In genomic region chr16:77593828-77594421, GRCm38 (mm10) we compare ENCODE assay signal across 8 mouse cellular contexts. TPM values are rescaled to one million over a fixed set of nuclear protein-coding genes. Genes with fewer than 3 reads are reported as not detected.
DNase-seq lines count a peak whose midpoint lies in the region; ATAC-seq lines count a peak whose summit lies in the region.

No protein-coding gene starts in this region.

- no peak overlapping the region for H3K27ac ChIP-seq in liver, embryonic 12.5 days
- H3K27ac ChIP-seq in forebrain, embryonic 14.5 days (ENCODE audit: low read depth, low read length), result peak overlapping the region; percentile 86

- no peak overlapping the region for H3K4me2 ChIP-seq in liver, embryonic 12.5 days
- peak overlapping the region; percentile 54 for H3K4me2 ChIP-seq in forebrain, embryonic 14.5 days (ENCODE audit: low read length)

- no peaks in the 10 kb centered on the region for H3K4me1 ChIP-seq in liver, embryonic 12.5 days
- H3K4me1 ChIP-seq in forebrain, embryonic 14.5 days (ENCODE audit: control insufficient read depth, insufficient read depth, low read length), result peaks cover 8% of the 10 kb centered on the region

- H3K9me3 ChIP-seq in liver, embryonic 12.5 days (replicated peaks), result no peaks in the 10 kb centered on the region
- no peaks in the 10 kb centered on the region for H3K9me3 ChIP-seq in forebrain, embryonic 14.5 days (replicated peaks; ENCODE audit: control insufficient read depth, low read length)

- intact Hi-C loops in heart, postnatal 10 days (cut with DNase I), result loop anchor here (2.0 kb wide), 1 partner anchor 89 kb away; no protein-coding TSS in a partner anchor

- ATAC-seq in liver, embryonic 12.5 days, result no peak
- ATAC-seq in forebrain, embryonic 14.5 days, result peak; percentile 81

- no peaks in the 10 kb centered on the region for H3K36me3 ChIP-seq in liver, embryonic 12.5 days
- H3K36me3 ChIP-seq in forebrain, embryonic 14.5 days (ENCODE audit: control insufficient read depth, insufficient read depth, low read length), result no peaks in the 10 kb centered on the region

- H3K4me3 ChIP-seq in liver, embryonic 12.5 days, result no peak overlapping the region
- H3K4me3 ChIP-seq in forebrain, embryonic 14.5 days (ENCODE audit: low read depth, low read length), result peak overlapping the region; percentile 37

- no peaks in the 10 kb centered on the region for H3K27me3 ChIP-seq in liver, embryonic 12.5 days (replicated peaks)
- H3K27me3 ChIP-seq in forebrain, embryonic 14.5 days (replicated peaks; ENCODE audit: control insufficient read depth, insufficient read depth, low read length), result no peaks in the 10 kb centered on the region

- peak; percentile 5 for DNase-seq in liver
- peak; percentile 95 for DNase-seq in forebrain, embryonic 14.5 days (ENCODE audit: low spot score)
- DNase-seq in heart, postnatal 10 days, result peak; percentile 81 to 82
- DNase-seq in layer of hippocampus, adult 9-10 months (ENCODE audit: low spot score), result peak; percentile 73
- peak; percentile 54 for DNase-seq in lung, postnatal 36 days
- DNase-seq in right cerebral cortex, postnatal 25 days, result peak; percentile 67
- DNase-seq in spleen, adult 18-20 months, result no peak

- no peak overlapping the region for H3K9ac ChIP-seq in liver, embryonic 12.5 days
- peak overlapping the region; percentile 74 for H3K9ac ChIP-seq in forebrain, embryonic 14.5 days (ENCODE audit: low read length)

- 54% methylated on average over 12 of the region's 12 CpGs for WGBS in liver, embryonic 12.5 days (ENCODE audit: insufficient replicate concordance)
- 4% methylated on average over 12 of the region's 12 CpGs for WGBS in forebrain, embryonic 14.5 days

RNA-seq across cellular contexts. Expression of gene Gm11146, which starts 8.0 kb away (rescaled TPM):
- not detected in 2 replicates for polyA plus RNA-seq in liver, embryonic 12.5 days (2016; fragmentation: Nextera tagmentation; extraction: Ambion mirVana)
- polyA plus RNA-seq in forebrain, embryonic 14.5 days (2014; fragmentation: Nextera tagmentation; extraction: Ambion mirVana), result not detected in 2 replicates
- not detected for total RNA-seq in heart, postnatal 10 days (2021)

Comparison
In these comparisons a context has a peak if more than half of its experiments do, and no peak if none do; other contexts are left out.
1. DNase-seq: peak in liver (single experiment), forebrain, embryonic 14.5 days (single experiment), heart, postnatal 10 days (2 of 2), layer of hippocampus, adult 9-10 months (single experiment), lung, postnatal 36 days (single experiment) and right cerebral cortex, postnatal 25 days (single experiment); none in spleen, adult 18-20 months (0 of 2).